Comparison of ENCODE assay signal across 8 mouse cellular contexts in the genomic region with DNA sequence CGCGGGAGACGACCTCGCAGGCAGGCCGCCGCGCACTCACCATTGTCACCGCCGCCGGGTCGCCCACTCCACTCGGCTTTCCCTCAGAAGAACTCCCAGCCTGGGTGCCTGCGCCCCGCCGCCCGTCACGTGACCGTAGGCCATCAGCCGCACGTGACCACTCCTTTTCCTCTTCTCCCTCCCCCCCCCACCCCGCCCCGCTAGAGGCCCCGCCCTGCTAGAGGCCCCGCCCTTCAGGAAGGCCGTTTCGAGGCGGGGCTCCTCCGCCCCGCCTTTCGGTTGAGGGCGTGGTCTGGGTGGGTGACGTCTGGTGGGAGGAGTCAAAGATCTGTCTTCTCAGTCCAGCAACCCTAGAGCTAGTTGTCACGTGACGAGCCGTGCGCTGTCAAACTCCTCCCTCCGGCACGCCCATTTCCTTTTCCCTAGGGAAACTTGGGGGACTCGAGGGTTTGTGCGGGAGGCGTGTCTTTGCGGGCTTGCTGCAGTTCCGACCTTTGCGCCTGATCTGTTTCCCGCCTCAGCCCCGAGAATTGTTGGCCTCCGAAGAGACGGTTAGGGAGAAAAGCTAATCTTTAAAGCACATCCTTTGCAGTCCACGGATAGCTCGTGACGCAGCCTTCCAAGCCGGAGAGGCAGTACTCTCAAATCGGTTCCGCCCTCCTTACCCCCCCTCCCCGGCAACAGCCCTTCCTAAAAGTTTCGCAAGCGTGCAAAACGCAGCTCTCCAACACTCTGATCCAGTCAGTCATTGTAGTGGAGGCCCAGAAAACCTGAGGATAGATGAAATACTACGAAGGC. TPM values are rescaled to one million over a fixed set of nuclear protein-coding genes. Genes with fewer than 3 reads are reported as not detected.
DNase-seq lines count a peak whose midpoint lies in the region; ATAC-seq and TF ChIP-seq lines count a peak whose summit lies in the region.

Gene Vps26a, minus strand, starts transcription at position 188 of the 798 bp plus-strand sequence.

- DNase-seq in 416B (ENCODE audit: low read depth), result peak; percentile 100
- DNase-seq in heart, adult 8-10 months (ENCODE audit: low spot score), result peak; percentile 100
- peak; percentile 100 for DNase-seq in kidney, adult 9 months
- peak; percentile 98 for DNase-seq in limb, embryonic 14.5 days (ENCODE audit: low spot score)
- peak; percentile 99 for DNase-seq in midbrain, postnatal 0 days (ENCODE audit: low spot score)
- DNase-seq in spleen, postnatal 14 days (ENCODE audit: low spot score in 2 of 2), result peak; percentile 98 to 99

- no peaks in the 10 kb centered on the region for H3K27me3 ChIP-seq in embryonic facial prominence, embryonic 15.5 days
- no peaks in the 10 kb centered on the region for H3K27me3 ChIP-seq in limb, embryonic 14.5 days (ENCODE audit: control insufficient read depth, insufficient read depth, low read length)
- no peaks in the 10 kb centered on the region for H3K27me3 ChIP-seq in midbrain, postnatal 0 days (ENCODE audit: insufficient read depth, low read length)

- no peaks in the 10 kb centered on the region for H3K9me3 ChIP-seq in embryonic facial prominence, embryonic 15.5 days (replicated peaks)
- H3K9me3 ChIP-seq in limb, embryonic 14.5 days (ENCODE audit: control insufficient read depth, low read length), result no peaks in the 10 kb centered on the region
- H3K9me3 ChIP-seq in midbrain, postnatal 0 days (ENCODE audit: low read length), result no peaks in the 10 kb centered on the region

- no peaks in the 10 kb centered on the region for H3K36me3 ChIP-seq in embryonic facial prominence, embryonic 15.5 days
- no peaks in the 10 kb centered on the region for H3K36me3 ChIP-seq in limb, embryonic 14.5 days (ENCODE audit: control insufficient read depth, insufficient read depth, low read length)
- H3K36me3 ChIP-seq in midbrain, postnatal 0 days (ENCODE audit: insufficient read depth, low read length), result no peaks in the 10 kb centered on the region

- peak within 1 kb of the TSS; percentile 93 for H3K4me3 ChIP-seq in bone marrow, adult 2 months (replicated peaks; ENCODE audit: control insufficient read depth, low read depth, low read length)
- H3K4me3 ChIP-seq in embryonic facial prominence, embryonic 15.5 days (replicated peaks), result peak within 1 kb of the TSS; percentile 81
- peak within 1 kb of the TSS; percentile 96 for H3K4me3 ChIP-seq in limb, embryonic 14.5 days (replicated peaks; ENCODE audit: low read length)
- peak within 1 kb of the TSS; percentile 94 for H3K4me3 ChIP-seq in midbrain, postnatal 0 days (ENCODE audit: low read depth, low read length)

- ATAC-seq in embryonic facial prominence, embryonic 15.5 days (ENCODE audit: insufficient number of reproducible peaks, low FRiP score, low TSS enrichment, low read depth), result peak; percentile 91
- peak; percentile 92 for ATAC-seq in limb, embryonic 14.5 days (ENCODE audit: low FRiP score, low read depth)
- peak; percentile 90 for ATAC-seq in midbrain, postnatal 0 days (ENCODE audit: low FRiP score)

- no peaks in the 10 kb centered on the region; the same call in 1 of the 2 replicates for H3K4me1 ChIP-seq in bone marrow, adult 2 months (ENCODE audit: control insufficient read depth, insufficient read depth, low read length)
- peaks cover 11% of the 10 kb centered on the region; the same call in 1 of the 2 replicates for H3K4me1 ChIP-seq in embryonic facial prominence, embryonic 15.5 days
- peaks cover 3% of the 10 kb centered on the region for H3K4me1 ChIP-seq in limb, embryonic 14.5 days (ENCODE audit: control insufficient read depth, insufficient read depth, low read length)
- H3K4me1 ChIP-seq in midbrain, postnatal 0 days (ENCODE audit: insufficient read depth, low read length), result no peaks in the 10 kb centered on the region

- TF ChIP-seq POLR2A in bone marrow, adult 2 months (IDR thresholded peaks at IDR 0.05; ENCODE audit: borderline replicate concordance, control insufficient read depth, low read depth, low read length), result peak; percentile 60; the same call in 1 of the 2 replicates
- TF ChIP-seq POLR2A in limb, embryonic 14.5 days (IDR thresholded peaks at IDR 0.05; ENCODE audit: borderline replicate concordance, extremely low read depth, insufficient read depth, insufficient read length), result 0 out of 2 replicates have a peak, but pooled peaks have one; percentile 13

- TF ChIP-seq CTCF in bone marrow, adult 2 months (IDR thresholded peaks at IDR 0.05; ENCODE audit: control insufficient read depth, insufficient read depth, low read length), result no peak
- TF ChIP-seq CTCF in midbrain, postnatal 0 days (IDR thresholded peaks at IDR 0.05), result no peak

- WGBS in bone marrow, adult 2 months, result under 1% methylated on average over 55 of the region's 59 CpGs
- under 1% methylated on average over 52 of the region's 59 CpGs for WGBS in embryonic facial prominence, embryonic 15.5 days
- WGBS in limb, embryonic 14.5 days, result under 1% methylated on average over 43 of the region's 59 CpGs
- 0% methylated on average over 42 of the region's 59 CpGs for WGBS in midbrain, postnatal 0 days

- H3K4me2 ChIP-seq in embryonic facial prominence, embryonic 15.5 days (replicated peaks), result peak within 1 kb of the TSS; percentile 74
- peak within 1 kb of the TSS; percentile 78 for H3K4me2 ChIP-seq in limb, embryonic 14.5 days (replicated peaks; ENCODE audit: low read depth, low read length, severe bottlenecking)
- H3K4me2 ChIP-seq in midbrain, postnatal 0 days (ENCODE audit: low read depth, low read length, poor library complexity, severe bottlenecking), result peak within 1 kb of the TSS; percentile 73

- peak within 1 kb of the TSS; percentile 70 for H3K9ac ChIP-seq in embryonic facial prominence, embryonic 15.5 days
- H3K9ac ChIP-seq in limb, embryonic 14.5 days (ENCODE audit: low read depth, low read length, severe bottlenecking), result peak within 1 kb of the TSS; percentile 75
- H3K9ac ChIP-seq in midbrain, postnatal 0 days (replicated peaks; ENCODE audit: low read length, poor library complexity, severe bottlenecking), result peak within 1 kb of the TSS; percentile 92

- H3K27ac ChIP-seq in bone marrow, adult 2 months (ENCODE audit: control insufficient read depth, insufficient read depth, low read depth, low read length, poor library complexity), result peak within 1 kb of the TSS; percentile 77
- H3K27ac ChIP-seq in embryonic facial prominence, embryonic 15.5 days (replicated peaks), result peak within 1 kb of the TSS; percentile 92
- H3K27ac ChIP-seq in limb, embryonic 14.5 days (replicated peaks; ENCODE audit: low read depth, low read length), result peak within 1 kb of the TSS; percentile 53
- H3K27ac ChIP-seq in midbrain, postnatal 0 days (ENCODE audit: low read depth, low read length), result peak within 1 kb of the TSS; percentile 84

RNA-seq across cellular contexts. Expression of gene Vps26a, which starts in this region (rescaled TPM):
- polyA plus RNA-seq in bone marrow, adult 2 months (2011; ENCODE audit: insufficient read depth, insufficient read length, low replicate concordance, missing spikeins), result 13.6 and 26.5 TPM in 2 replicates
- polyA plus RNA-seq in embryonic facial prominence, embryonic 15.5 days (2015; fragmentation: Nextera tagmentation; extraction: Ambion mirVana), result 69.6 and 73.0 TPM in 2 replicates
- total RNA-seq in heart, adult 8-10 months (2022), result 10 to 100 TPM; 42.9 to 55.6 (median 50.1) TPM
- polyA plus RNA-seq in limb, embryonic 14.5 days (2012; rRNA removed), result 25.6 and 29.2 TPM in 2 replicates
- 67.1 and 71.1 TPM in 2 replicates for polyA plus RNA-seq in limb, embryonic 14.5 days (2014; fragmentation: Nextera tagmentation; extraction: Ambion mirVana)
- 28.6 and 31.4 TPM in 2 replicates for total RNA-seq in midbrain, postnatal 0 days (2014; rRNA removed)
- polyA plus RNA-seq in midbrain, postnatal 0 days (2015; fragmentation: Nextera tagmentation; extraction: Ambion mirVana), result 41.8 and 42.6 TPM in 2 replicates

Comparison
In these comparisons a context has a peak if more than half of its experiments do, and no peak if none do; other contexts are left out.
1. Peak in every context shown above with its lines: DNase-seq, ATAC-seq, H3K4me3 ChIP-seq and H3K27ac ChIP-seq.